In genomic region chr11:89078996-89079680, GRCm38 (mm10) we compare ENCODE assay signal across 14 mouse cellular contexts. TPM values are rescaled to one million over a fixed set of nuclear protein-coding genes. Genes with fewer than 3 reads are reported as not detected.
DNase-seq lines count a peak whose midpoint lies in the region; ATAC-seq and TF ChIP-seq lines count a peak whose summit lies in the region.
"Had no signal": no experiment of that assay in that cellular context is flagged by ENCODE, and none has a peak within 500 bp of the region (broad histone marks: within the 10 kb centered on the region; RNA-seq: fewer than 3 reads in every experiment).

No protein-coding gene starts in this region.

- no peak for TF ChIP-seq CTCF in liver, postnatal 0 days (IDR thresholded peaks at IDR 0.05; ENCODE audit: low read depth)

- peak overlapping the region; percentile 76 for H3K27ac ChIP-seq in liver, postnatal 0 days (ENCODE audit: low read depth)
- H3K27ac ChIP-seq in intestine, embryonic 16.5 days (ENCODE audit: low read length): no peak overlapping the region
- H3K27ac ChIP-seq: stomach, embryonic 15.5 days had no signal

- no peak overlapping the region for H3K4me2 ChIP-seq in liver, postnatal 0 days (ENCODE audit: low read depth, low read length)
- H3K4me2 ChIP-seq in intestine, embryonic 16.5 days (ENCODE audit: low read depth, low read length): no peak overlapping the region
- H3K4me2 ChIP-seq: stomach, embryonic 15.5 days had no signal

- H3K4me1 ChIP-seq in liver, postnatal 0 days (ENCODE audit: insufficient read depth): 0 out of 2 replicates have a peak, but pooled peaks cover 9% of the 10 kb centered on the region
- H3K4me1 ChIP-seq in intestine, embryonic 16.5 days (ENCODE audit: control insufficient read depth, insufficient read depth, low read length): no peaks in the 10 kb centered on the region
- H3K4me1 ChIP-seq: stomach, embryonic 15.5 days had no signal

- H3K9me3 ChIP-seq in liver, postnatal 0 days (ENCODE audit: low read length): no peaks in the 10 kb centered on the region
- H3K9me3 ChIP-seq in intestine, embryonic 16.5 days (ENCODE audit: control insufficient read depth, low read length): no peaks in the 10 kb centered on the region
- H3K9me3 ChIP-seq: stomach, embryonic 15.5 days had no signal

- H3K36me3 ChIP-seq in liver, postnatal 0 days (replicated peaks; ENCODE audit: insufficient read depth, low read length): no peaks in the 10 kb centered on the region
- no peaks in the 10 kb centered on the region for H3K36me3 ChIP-seq in intestine, embryonic 16.5 days (ENCODE audit: control insufficient read depth, insufficient read depth, low read length)
- H3K36me3 ChIP-seq: stomach, embryonic 15.5 days had no signal

- peak; percentile 39 for DNase-seq in liver, postnatal 0 days
- DNase-seq in liver: no peak
- DNase-seq in cerebellum, postnatal 25 days: peak; percentile 92 to 94
- peak; percentile 43 to 52 for DNase-seq in spleen, adult 18-20 months
- DNase-seq in right cerebral cortex, postnatal 4 days: no peak
- DNase-seq in T-cell, adult 2 months (ENCODE audit: low spot score): no peak
- no peak for DNase-seq in gastrocnemius, postnatal 4 days (ENCODE audit: low spot score in 2 of 2)
- DNase-seq: adrenal gland, postnatal 25 days; gastrocnemius, postnatal 36 days; kidney, adult 9 months had no signal

- WGBS in liver, postnatal 0 days (ENCODE audit: insufficient replicate concordance): 36% methylated on average over 16 of the region's 16 CpGs
- 80% methylated on average over 16 of the region's 16 CpGs for WGBS in intestine, embryonic 16.5 days

- no peak for TF ChIP-seq EP300 in liver, postnatal 0 days (IDR thresholded peaks at IDR 0.05; ENCODE audit: low read depth)

- no peaks in the 10 kb centered on the region for H3K27me3 ChIP-seq in liver, postnatal 0 days (ENCODE audit: insufficient read depth, low read length)
- H3K27me3 ChIP-seq in intestine, embryonic 16.5 days (replicated peaks; ENCODE audit: control insufficient read depth, insufficient read depth, low read length): no peaks in the 10 kb centered on the region
- H3K27me3 ChIP-seq: stomach, embryonic 15.5 days had no signal

- H3K9ac ChIP-seq in liver, postnatal 0 days (replicated peaks): no peak overlapping the region
- no peak overlapping the region for H3K9ac ChIP-seq in intestine, embryonic 16.5 days (ENCODE audit: low read depth, low read length)
- H3K9ac ChIP-seq: stomach, embryonic 15.5 days had no signal

- H3K4me3 ChIP-seq in liver, postnatal 0 days (ENCODE audit: low read depth, low read length): no peak overlapping the region
- no peak overlapping the region for H3K4me3 ChIP-seq in intestine, embryonic 16.5 days (ENCODE audit: low read length)
- H3K4me3 ChIP-seq: stomach, embryonic 15.5 days had no signal

- ATAC-seq in liver, postnatal 0 days: peak; percentile 57
- no peak for ATAC-seq in intestine, embryonic 16.5 days

RNA-seq across cellular contexts. Expression of gene Gm525, which starts 5.5 kb away (rescaled TPM):
- 0.31 and 0.39 TPM in 2 replicates for polyA plus RNA-seq in liver, postnatal 0 days (2015; fragmentation: Nextera tagmentation; extraction: Ambion mirVana)
- 1.5 TPM in 2 replicates for polyA plus RNA-seq in intestine, embryonic 16.5 days (2015; fragmentation: Nextera tagmentation; extraction: Ambion mirVana)
- total RNA-seq in gastrocnemius, postnatal 4 days (2021): under 1 TPM in 1 of 2 experiments, not detected in 1; 0.56 TPM
- total RNA-seq: adrenal gland, postnatal 25 days; gastrocnemius, postnatal 36 days; heart, postnatal 25 days; liver, adult 2 months had no signal
- polyA plus RNA-seq: liver, adult 2 months had no signal

RNA-seq across cellular contexts. Expression of gene Dgke, which starts 12.5 kb away (rescaled TPM):
- 0.53 and 0.60 TPM in 2 replicates for polyA plus RNA-seq in liver, postnatal 0 days (2015; fragmentation: Nextera tagmentation; extraction: Ambion mirVana)
- polyA plus RNA-seq in intestine, embryonic 16.5 days (2015; fragmentation: Nextera tagmentation; extraction: Ambion mirVana): 2.3 TPM in 2 replicates
- total RNA-seq in gastrocnemius, postnatal 4 days (2021): 1 to 10 TPM; 4.6 to 4.9 TPM

Comparison
In these comparisons a context has a peak if more than half of its experiments do, and no peak if none do; other contexts are left out.
1. DNase-seq: peak in liver, postnatal 0 days (single experiment), cerebellum, postnatal 25 days (2 of 2) and spleen, adult 18-20 months (2 of 2); none in liver (single experiment), right cerebral cortex, postnatal 4 days (single experiment), T-cell, adult 2 months (single experiment) and gastrocnemius, postnatal 4 days (0 of 2).